Mouse (Mus musculus) lung, adult 2 months (tissue): ENCODE results near the gene Ppp2r3a.

ENCODE experiments used
- CTCF ChIP-seq: fragments of 200-500 bp; IDR thresholded peaks from 2 replicates; pipeline ENCODE4 v1.5.1; 2011; ENCODE audit warnings: mild to moderate bottlenecking, low read length, control low read depth; ENCODE audit not compliant: insufficient read depth
- POLR2A ChIP-seq: fragments of 200-500 bp; IDR thresholded peaks from 2 replicates; pipeline ENCODE4 v1.6.1; 2011; ENCODE audit warnings: low read depth, mild to moderate bottlenecking, control low read depth, low read length, borderline replicate concordance; ENCODE audit errors: extremely low read depth

- no peak for TF ChIP-seq CTCF
- no peak for TF ChIP-seq POLR2A
These were observed 91.0 kb downstream of the Ppp2r3a start for GRCm38 (mm10) chr9:101160627-101161026.
